Mouse (Mus musculus): ENCODE measurements at regions not wholly inside any gene's neighbourhood (a gene's known extent, or its start where the extent isn't known, plus 50 kb on each side); places are given as distances from the start of the nearest gene placed in this dataset.

- no peak for DNase-seq (ENCODE audit: low read depth, low spot score)
These were observed 106.5 kb upstream of the Arl4c start for GRCm38 (mm10) chr1:88808508-88808907.

GRCm38 (mm10) chr1:88809756-88810155 is 107.7 kb upstream of the Arl4c start:
- no peak for DNase-seq (ENCODE audit: low read depth, low spot score)

GRCm38 (mm10) chr1:88813200-88813599 is 111.2 kb upstream of the Arl4c start:
- DNase-seq (ENCODE audit: low read depth, low spot score) = no peak

GRCm38 (mm10) chr1:88816376-88816945 is 114.4 kb upstream of the Arl4c start:
- no peak for DNase-seq (ENCODE audit: low read depth, low spot score)

- no peak for DNase-seq (ENCODE audit: low read depth, low spot score)
These were observed 123.2 kb upstream of the Arl4c start for GRCm38 (mm10) chr1:88825215-88825614.

- DNase-seq (ENCODE audit: low read depth, low spot score) = no peak
These were observed 136.7 kb upstream of the Arl4c start for GRCm38 (mm10) chr1:88838661-88839274.

- DNase-seq (ENCODE audit: low read depth, low spot score) = no peak
These were observed 137.5 kb upstream of the Arl4c start for GRCm38 (mm10) chr1:88839407-88839976.

- no peak for DNase-seq (ENCODE audit: low read depth, low spot score)
These were observed 138.1 kb upstream of the Arl4c start for GRCm38 (mm10) chr1:88839977-88840628.

GRCm38 (mm10) chr1:88840991-88841592 is 139.1 kb upstream of the Arl4c start:
- DNase-seq (ENCODE audit: low read depth, low spot score) = no peak

- peak; percentile 56 for DNase-seq (ENCODE audit: low read depth, low spot score)
These were observed 145.5 kb upstream of the Arl4c start for GRCm38 (mm10) chr1:88847333-88848091.

GRCm38 (mm10) chr1:88848246-88848645 is 146.2 kb upstream of the Arl4c start:
- DNase-seq (ENCODE audit: low read depth, low spot score) = no peak

- no peak for DNase-seq (ENCODE audit: low read depth, low spot score)
These were observed 147.4 kb upstream of the Arl4c start for GRCm38 (mm10) chr1:88849421-88849820.

- DNase-seq (ENCODE audit: low read depth, low spot score) = no peak
These were observed 149.9 kb upstream of the Arl4c start for GRCm38 (mm10) chr1:88851931-88852330.

GRCm38 (mm10) chr1:88860871-88861589 is 159.0 kb upstream of the Arl4c start:
- no peak for DNase-seq (ENCODE audit: low read depth, low spot score)

GRCm38 (mm10) chr1:88861590-88861935 is 159.5 kb upstream of the Arl4c start:
- no peak for DNase-seq (ENCODE audit: low read depth, low spot score)

- no peak for DNase-seq (ENCODE audit: low read depth, low spot score)
These were observed 163.4 kb upstream of the Arl4c start for GRCm38 (mm10) chr1:88865436-88865835.

- DNase-seq (ENCODE audit: low read depth, low spot score) = no peak
These were observed 164.6 kb upstream of the Arl4c start for GRCm38 (mm10) chr1:88866571-88866970.

GRCm38 (mm10) chr1:88867138-88867537 is 165.1 kb upstream of the Arl4c start:
- no peak for DNase-seq (ENCODE audit: low read depth, low spot score)

- no peak for DNase-seq (ENCODE audit: low read depth, low spot score)
These were observed 167.9 kb upstream of the Arl4c start for GRCm38 (mm10) chr1:88869885-88870284.

GRCm38 (mm10) chr1:88875356-88875755 is 173.3 kb upstream of the Arl4c start:
- no peak for DNase-seq (ENCODE audit: low read depth, low spot score)

GRCm38 (mm10) chr1:88877441-88877840 is 175.4 kb upstream of the Arl4c start:
- no peak for DNase-seq (ENCODE audit: low read depth, low spot score)

All from embryo, embryonic 11.5 days (tissue).